Mouse (Mus musculus): Measurements from ENCODE around the gene Scp2. TPM values are rescaled to one million over a fixed set of nuclear protein-coding genes. Genes with fewer than 3 reads are reported as not detected.

The Scp2 gene
- polyA plus RNA-seq, 1 experiment from 2014 or later, result 363 TPM

- ATAC-seq (replicated peaks; ENCODE audit: low FRiP score, low read depth), result no peak
- no peaks in the 10 kb centered on the region for H3K27me3 ChIP-seq (ENCODE audit: insufficient read depth, low read length)
- H3K9ac ChIP-seq (ENCODE audit: low read depth, low read length), result no peak overlapping the region
- TF ChIP-seq CTCF (IDR thresholded peaks at IDR 0.05; ENCODE audit: low read depth), result no peak
- H3K36me3 ChIP-seq (ENCODE audit: insufficient read depth, low read length), result no peaks in the 10 kb centered on the region
- H3K4me2 ChIP-seq (ENCODE audit: low read length), result no peak overlapping the region
- 82% methylated on average over 3 of the region's 3 CpGs for WGBS
- H3K27ac ChIP-seq, result no peak overlapping the region
- no peak overlapping the region for H3K4me3 ChIP-seq (replicated peaks; ENCODE audit: low read depth, low read length)
- DNase-seq (ENCODE audit: low spot score), result no peak
- no peaks in the 10 kb centered on the region for H3K9me3 ChIP-seq (replicated peaks; ENCODE audit: low read length)
- H3K4me1 ChIP-seq (replicated peaks; ENCODE audit: insufficient read depth, low read length), result no peaks in the 10 kb centered on the region
These were observed 14.3 kb downstream of the Scp2 start for GRCm38 (mm10) chr4:108130452-108130851.

GRCm38 (mm10) chr4:108128339-108128738 is 16.5 kb downstream of the Scp2 start:
- ATAC-seq (replicated peaks; ENCODE audit: low FRiP score, low read depth), result no peak

GRCm38 (mm10) chr4:108127516-108127915 is 17.3 kb downstream of the Scp2 start:
- no peak for TF ChIP-seq CTCF (IDR thresholded peaks at IDR 0.05; ENCODE audit: low read depth)
- no peaks in the 10 kb centered on the region for H3K9me3 ChIP-seq (replicated peaks; ENCODE audit: low read length)
- H3K4me2 ChIP-seq (ENCODE audit: low read length), result no peak overlapping the region
- no peak overlapping the region for H3K4me3 ChIP-seq (replicated peaks; ENCODE audit: low read depth, low read length)
- no peak overlapping the region for H3K27ac ChIP-seq
- no peaks in the 10 kb centered on the region for H3K27me3 ChIP-seq (ENCODE audit: insufficient read depth, low read length)
- no peak overlapping the region for H3K9ac ChIP-seq (ENCODE audit: low read depth, low read length)
- DNase-seq (ENCODE audit: low spot score) (no peak), ATAC-seq (replicated peaks; ENCODE audit: low FRiP score, low read depth) (no peak)
- no peaks in the 10 kb centered on the region for H3K4me1 ChIP-seq (replicated peaks; ENCODE audit: insufficient read depth, low read length)
- no peaks in the 10 kb centered on the region for H3K36me3 ChIP-seq (ENCODE audit: insufficient read depth, low read length)
- WGBS, result 80% methylated on average over 5 of the region's 5 CpGs

More at GRCm38 (mm10) chr4:108128339-108128738, 16.5 kb downstream of the Scp2 start:
- no peak overlapping the region for H3K9ac ChIP-seq (ENCODE audit: low read depth, low read length)
- no peak overlapping the region for H3K4me3 ChIP-seq (replicated peaks; ENCODE audit: low read depth, low read length)
- 84% methylated on average over 2 of the region's 2 CpGs for WGBS
- H3K36me3 ChIP-seq (ENCODE audit: insufficient read depth, low read length), result no peaks in the 10 kb centered on the region
- DNase-seq (ENCODE audit: low spot score), result no peak
- H3K27ac ChIP-seq, result no peak overlapping the region
- H3K27me3 ChIP-seq (ENCODE audit: insufficient read depth, low read length), result no peaks in the 10 kb centered on the region
- H3K9me3 ChIP-seq (replicated peaks; ENCODE audit: low read length), result no peaks in the 10 kb centered on the region
- no peak for TF ChIP-seq CTCF (IDR thresholded peaks at IDR 0.05; ENCODE audit: low read depth)
- no peak overlapping the region for H3K4me2 ChIP-seq (ENCODE audit: low read length)
- no peaks in the 10 kb centered on the region for H3K4me1 ChIP-seq (replicated peaks; ENCODE audit: insufficient read depth, low read length)

- Histone ChIP-seq H3K4me2 (ENCODE audit: low read length) (no peak overlapping the region), H3K27ac (no peak overlapping the region), H3K4me1 (replicated peaks; ENCODE audit: insufficient read depth, low read length) (no peaks in the 10 kb centered on the region), H3K9ac (ENCODE audit: low read depth, low read length) (no peak overlapping the region), H3K27me3 (ENCODE audit: insufficient read depth, low read length) (no peaks in the 10 kb centered on the region), H3K36me3 (ENCODE audit: insufficient read depth, low read length) (no peaks in the 10 kb centered on the region), H3K4me3 (replicated peaks; ENCODE audit: low read depth, low read length) (no peak overlapping the region), H3K9me3 (replicated peaks; ENCODE audit: low read length) (no peaks in the 10 kb centered on the region)
- ATAC-seq (replicated peaks; ENCODE audit: low FRiP score, low read depth) (no peak), DNase-seq (ENCODE audit: low spot score) (no peak)
- 79% methylated on average over 4 of the region's 4 CpGs for WGBS
- no peak for TF ChIP-seq CTCF (IDR thresholded peaks at IDR 0.05; ENCODE audit: low read depth)
These were observed 18.5 kb downstream of the Scp2 start for GRCm38 (mm10) chr4:108126260-108126659.

GRCm38 (mm10) chr4:108124104-108124503 is 20.7 kb downstream of the Scp2 start:
- 83% methylated on average over 1 of the region's 1 CpGs for WGBS
- H3K4me2 ChIP-seq (ENCODE audit: low read length), result no peak overlapping the region

GRCm38 (mm10) chr4:108117924-108118876 is 26.6 kb downstream of the Scp2 start:
- DNase-seq (ENCODE audit: low spot score) (peak; percentile 96), ATAC-seq (replicated peaks; ENCODE audit: low FRiP score, low read depth) (peak; percentile 90)
- Histone ChIP-seq H3K36me3 (ENCODE audit: insufficient read depth, low read length) (no peaks in the 10 kb centered on the region), H3K9ac (ENCODE audit: low read depth, low read length) (peak overlapping the region; percentile 51; the same call in 1 of the 2 replicates), H3K27ac (peak overlapping the region; percentile 58), H3K4me2 (ENCODE audit: low read length) (peak overlapping the region; percentile 60), H3K4me3 (replicated peaks; ENCODE audit: low read depth, low read length) (peak overlapping the region; percentile 66), H3K4me1 (replicated peaks; ENCODE audit: insufficient read depth, low read length) (no peaks in the 10 kb centered on the region), H3K27me3 (ENCODE audit: insufficient read depth, low read length) (no peaks in the 10 kb centered on the region), H3K9me3 (replicated peaks; ENCODE audit: low read length) (no peaks in the 10 kb centered on the region)
- no peak for TF ChIP-seq CTCF (IDR thresholded peaks at IDR 0.05; ENCODE audit: low read depth)
- 15% methylated on average over 43 of the region's 45 CpGs for WGBS

More at GRCm38 (mm10) chr4:108124104-108124503, 20.7 kb downstream of the Scp2 start:
- H3K4me3 ChIP-seq (replicated peaks; ENCODE audit: low read depth, low read length), result no peak overlapping the region
- no peak overlapping the region for H3K27ac ChIP-seq
- H3K9ac ChIP-seq (ENCODE audit: low read depth, low read length), result no peak overlapping the region
- H3K36me3 ChIP-seq (ENCODE audit: insufficient read depth, low read length), result no peaks in the 10 kb centered on the region
- TF ChIP-seq CTCF (IDR thresholded peaks at IDR 0.05; ENCODE audit: low read depth), result no peak
- no peaks in the 10 kb centered on the region for H3K9me3 ChIP-seq (replicated peaks; ENCODE audit: low read length)
- no peaks in the 10 kb centered on the region for H3K4me1 ChIP-seq (replicated peaks; ENCODE audit: insufficient read depth, low read length)
- no peaks in the 10 kb centered on the region for H3K27me3 ChIP-seq (ENCODE audit: insufficient read depth, low read length)
- DNase-seq (ENCODE audit: low spot score) (no peak), ATAC-seq (replicated peaks; ENCODE audit: low FRiP score, low read depth) (no peak)

Measured in kidney, postnatal 0 days (tissue).